Mouse (Mus musculus) layer of hippocampus, adult 2 months (tissue): ENCODE results near the gene Galntl6. TPM values are rescaled to one million over a fixed set of nuclear protein-coding genes. Genes with fewer than 3 reads are reported as not detected.
"Not testable (repeated sequence)": the region's sequence is repeated elsewhere in the genome, so short reads cannot be mapped to it uniquely, and the experiment has no call there.

ENCODE experiments used
- DNase-seq, 2 experiments: peaks; one replicate each; pipeline ENCODE4 v3.0.0; 2022; ENCODE audit warnings: low spot score in 2 of 2
- H3K27ac ChIP-seq: fragments of 200-600 bp; 2 replicates; pipeline ENCODE4 v1.8.1; 2022
- H3K4me3 ChIP-seq: fragments of 200-600 bp; 2 replicates; pipeline ENCODE4 v1.8.1; 2022; ENCODE audit warnings: mild to moderate bottlenecking
- CTCF ChIP-seq: fragments of 200-600 bp; conservative IDR thresholded peaks from 2 replicates; pipeline ENCODE4 v1.8.1; 2022; ENCODE audit warnings: antibody characterized with exemption, mild to moderate bottlenecking, moderate library complexity
- total RNA-seq, 2 experiments: library from RNA; stranded (reverse); gene quantifications; 2 replicates each; pipeline ENCODE4 v1.2.3; 2021

The Galntl6 gene
- total RNA-seq, 2 experiments from 2014 or later = 46.5 to 48.5 TPM

DNA sequence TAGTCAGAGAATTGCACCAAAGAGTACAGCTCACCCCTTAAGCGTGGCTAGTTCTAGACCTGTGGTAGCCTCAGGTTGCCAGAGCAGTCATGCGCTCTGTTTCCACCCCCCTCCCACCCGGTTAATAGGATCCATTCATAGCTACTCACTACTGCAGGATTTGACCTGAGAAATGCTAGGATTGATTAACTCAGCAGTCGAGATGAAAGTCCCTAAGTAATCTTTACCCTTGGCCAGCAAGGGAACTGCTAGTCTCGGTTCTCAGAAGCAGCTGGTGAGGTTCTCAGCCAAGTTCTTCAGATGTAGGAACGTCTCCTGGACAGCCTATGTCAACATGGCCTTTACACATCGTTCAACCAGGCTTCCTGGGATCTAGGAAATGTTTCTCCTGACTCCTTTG lies 1135.7 kb downstream of the Galntl6 start:
- no peak for TF ChIP-seq CTCF
- Histone ChIP-seq H3K27ac (no peak overlapping the region), H3K4me3 (no peak overlapping the region)
- DNase-seq = no peak

- TF ChIP-seq CTCF = no peak
- no peak overlapping the region for H3K27ac ChIP-seq
- peak in 1 of 2 experiments; percentile 21 for DNase-seq
- no peak overlapping the region for H3K4me3 ChIP-seq
These were observed 1139.6 kb downstream of the Galntl6 start for GRCm38 (mm10) chr8:57772732-57773265.

GRCm38 (mm10) chr8:57767541-57767940 lies 1144.9 kb downstream of the Galntl6 start:
- no peak for TF ChIP-seq CTCF
- DNase-seq = no peak
- no peak overlapping the region for H3K4me3 ChIP-seq
- no peak overlapping the region for H3K27ac ChIP-seq

DNA sequence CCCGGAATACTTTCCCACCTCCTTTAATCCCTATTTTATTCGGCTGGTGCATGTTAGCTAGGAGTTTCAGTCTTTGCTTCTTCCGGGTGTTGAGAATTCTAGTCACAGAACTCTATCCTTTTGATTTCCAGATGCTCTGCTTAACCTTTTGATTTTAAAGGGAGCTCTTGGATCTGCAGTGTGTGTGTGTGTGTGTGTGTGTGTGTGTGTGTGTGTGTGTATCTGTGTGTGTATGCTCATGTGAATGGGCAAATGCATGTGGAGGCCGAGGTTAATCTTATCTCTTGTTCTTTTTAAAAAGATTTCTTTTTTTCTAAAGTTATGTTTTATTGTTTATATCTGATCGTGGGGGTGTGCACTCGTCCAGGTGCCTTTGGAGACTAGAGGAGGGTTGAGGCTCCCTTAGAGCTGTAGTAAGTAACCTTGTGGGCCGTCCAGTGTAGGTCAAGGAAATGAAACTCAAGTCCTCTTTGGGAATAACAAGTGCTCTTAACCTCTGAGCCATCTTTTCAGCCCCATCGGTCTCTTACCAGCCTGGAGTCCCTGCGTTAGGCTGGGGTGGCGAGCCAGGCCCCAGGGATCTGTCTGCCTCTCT lies 1145.9 kb downstream of the Galntl6 start:
- Histone ChIP-seq H3K27ac (no peak overlapping the region), H3K4me3 (peak overlapping the region; percentile 38; the same call in 1 of the 2 replicates)
- TF ChIP-seq CTCF = no peak
- DNase-seq = no peak

DNA sequence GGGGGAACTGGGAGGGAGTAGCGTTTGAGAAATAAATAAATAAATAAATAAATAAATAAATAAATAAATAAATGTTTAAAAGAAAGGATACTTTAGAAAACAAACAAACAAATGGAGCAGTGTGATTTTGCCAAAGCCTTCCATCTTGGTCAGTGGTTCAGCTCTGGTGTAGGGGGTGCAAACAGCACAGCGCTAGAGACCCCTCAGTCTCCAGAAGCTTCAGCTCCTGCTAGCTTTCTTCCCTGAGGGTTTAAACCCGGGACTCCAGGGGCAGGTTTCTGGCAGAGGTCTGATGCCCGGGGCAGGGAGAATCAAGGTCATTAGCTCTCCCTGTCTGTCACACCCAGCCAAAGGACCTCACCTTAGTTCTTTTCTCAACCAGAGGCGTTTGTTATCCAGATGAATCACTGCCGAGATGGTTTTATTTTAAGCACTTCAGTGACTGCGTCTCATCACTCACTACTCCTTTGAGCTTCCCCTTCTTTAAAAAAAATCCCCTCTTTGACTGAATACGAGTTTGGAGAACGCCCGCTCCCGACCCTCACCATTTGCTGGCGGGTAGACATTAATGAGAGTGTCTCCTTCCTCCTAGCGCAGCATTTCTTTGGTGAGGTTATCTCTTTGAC lies 1146.6 kb downstream of the Galntl6 start:
- no peak for TF ChIP-seq CTCF
- no peak for DNase-seq
- Histone ChIP-seq H3K27ac (no peak overlapping the region), H3K4me3 (peak overlapping the region; percentile 38)

GRCm38 (mm10) chr8:57765192-57765591 lies 1147.2 kb downstream of the Galntl6 start:
- no peak overlapping the region for H3K4me3 ChIP-seq
- no peak for DNase-seq
- TF ChIP-seq CTCF = no peak
- no peak overlapping the region for H3K27ac ChIP-seq

DNA sequence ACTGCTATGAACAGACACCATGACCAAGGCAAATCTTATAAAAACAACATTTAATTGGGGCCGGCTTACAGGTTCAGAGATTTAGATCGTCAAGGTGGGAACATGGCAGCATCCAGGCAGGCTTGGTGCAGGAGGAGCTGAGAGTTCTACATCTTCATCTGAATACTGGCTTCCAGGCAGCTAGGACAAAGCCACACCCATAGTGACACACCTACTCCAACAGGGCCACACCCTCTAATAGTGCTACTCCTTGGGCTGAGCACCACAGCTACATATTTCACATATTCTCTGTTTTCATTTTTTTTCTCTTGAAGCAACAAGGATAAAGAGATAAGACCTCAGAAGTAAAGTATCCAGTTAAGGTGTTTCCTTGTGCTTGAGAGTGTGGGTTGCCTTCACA lies 1149.8 kb downstream of the Galntl6 start:
- not testable (repeated sequence) for DNase-seq, H3K4me3 ChIP-seq, H3K27ac ChIP-seq

- no peak overlapping the region for H3K27ac ChIP-seq
- DNase-seq = no peak
- TF ChIP-seq CTCF = no peak
- no peak overlapping the region for H3K4me3 ChIP-seq
These were observed 1151.5 kb downstream of the Galntl6 start for GRCm38 (mm10) chr8:57760921-57761320.

- no peak overlapping the region for H3K4me3 ChIP-seq
- no peak for DNase-seq
- no peak overlapping the region for H3K27ac ChIP-seq
- TF ChIP-seq CTCF = no peak
These were observed 1153.6 kb downstream of the Galntl6 start for GRCm38 (mm10) chr8:57758857-57759256.

GRCm38 (mm10) chr8:57757476-57757875 lies 1155.0 kb downstream of the Galntl6 start:
- Histone ChIP-seq H3K27ac (no peak overlapping the region), H3K4me3 (no peak overlapping the region)
- DNase-seq = no peak
- no peak for TF ChIP-seq CTCF

GRCm38 (mm10) chr8:57754066-57754465 lies 1158.4 kb downstream of the Galntl6 start:
- H3K4me3 ChIP-seq = peak overlapping the region; percentile 8; the same call in 1 of the 2 replicates
- TF ChIP-seq CTCF = no peak
- H3K27ac ChIP-seq = no peak overlapping the region
- no peak for DNase-seq

DNA sequence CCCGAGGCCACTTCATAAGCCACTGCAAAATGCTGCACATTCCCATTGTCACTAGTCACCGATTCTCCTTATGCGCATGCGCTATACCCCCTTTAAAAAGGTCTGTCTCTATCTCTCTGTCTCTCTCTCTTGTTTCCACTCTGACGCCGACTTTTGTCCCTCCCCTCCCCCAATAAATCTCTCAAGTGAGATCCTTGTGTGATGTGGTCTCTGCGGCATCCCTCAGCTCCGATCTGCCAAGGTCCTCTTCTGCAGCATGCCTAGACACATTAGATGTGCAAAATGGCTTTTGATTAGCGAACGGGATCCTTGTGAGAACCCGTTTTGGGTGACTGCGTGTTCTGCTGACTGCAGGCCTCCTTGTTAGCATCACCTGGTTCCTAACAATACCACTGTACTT lies 1168.8 kb downstream of the Galntl6 start:
- H3K27ac ChIP-seq = no peak overlapping the region
- no peak for TF ChIP-seq CTCF
- no peak for DNase-seq
- no peak overlapping the region for H3K4me3 ChIP-seq

DNA sequence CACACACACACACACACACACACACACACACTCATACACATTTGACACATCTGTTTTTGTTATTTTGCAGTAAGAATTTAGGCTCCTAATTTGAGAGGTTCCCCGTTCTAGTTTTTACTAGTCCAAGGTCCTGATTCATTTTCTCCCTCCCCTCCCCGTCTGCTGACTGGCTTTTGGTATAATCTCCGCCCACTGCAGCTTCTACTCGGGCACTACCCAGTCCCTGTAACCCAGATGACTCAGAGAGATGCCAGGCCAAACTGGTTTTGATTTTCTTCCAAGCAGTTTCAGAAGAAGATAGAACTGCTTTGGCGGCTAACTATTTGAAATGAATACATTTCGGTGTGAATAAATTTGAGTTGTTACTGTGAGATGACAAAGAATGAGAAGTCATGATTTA lies 1170.5 kb downstream of the Galntl6 start:
- no peak overlapping the region for H3K4me3 ChIP-seq
- no peak for DNase-seq
- H3K27ac ChIP-seq = no peak overlapping the region
- no peak for TF ChIP-seq CTCF

DNA sequence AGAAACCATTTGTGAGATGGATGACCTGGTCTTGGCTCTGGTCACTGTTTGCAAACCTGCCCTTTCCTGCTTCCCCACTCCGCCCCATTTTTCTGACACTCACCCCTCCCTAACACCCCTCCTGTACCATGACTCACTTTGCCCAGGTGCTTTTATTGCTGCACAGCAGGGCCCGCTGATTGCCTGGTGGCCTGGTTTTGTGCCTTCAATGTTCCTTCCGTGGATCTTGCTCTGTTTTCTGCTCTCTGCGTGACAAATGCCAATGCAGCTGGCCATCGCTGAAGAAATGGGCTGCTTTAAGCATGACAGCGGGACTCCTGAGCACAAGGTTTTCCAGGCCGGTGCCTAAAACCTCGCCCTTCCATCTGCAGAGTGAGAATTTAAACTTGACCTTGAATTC lies 1171.1 kb downstream of the Galntl6 start:
- H3K4me3 ChIP-seq = no peak overlapping the region
- H3K27ac ChIP-seq = no peak overlapping the region
- TF ChIP-seq CTCF = no peak
- DNase-seq = no peak
